Mouse (Mus musculus): ENCODE data around the gene Supt3.

The Supt3 gene

GRCm38 (mm10) chr17:45133501-45134400, 356.8 kb downstream of the Supt3 start:
- no peak for DNase-seq (ENCODE audit: low read depth)

- DNase-seq (ENCODE audit: low read depth) = no peak
These were observed 359.5 kb downstream of the Supt3 start for GRCm38 (mm10) chr17:45136491-45136890.

DNA sequence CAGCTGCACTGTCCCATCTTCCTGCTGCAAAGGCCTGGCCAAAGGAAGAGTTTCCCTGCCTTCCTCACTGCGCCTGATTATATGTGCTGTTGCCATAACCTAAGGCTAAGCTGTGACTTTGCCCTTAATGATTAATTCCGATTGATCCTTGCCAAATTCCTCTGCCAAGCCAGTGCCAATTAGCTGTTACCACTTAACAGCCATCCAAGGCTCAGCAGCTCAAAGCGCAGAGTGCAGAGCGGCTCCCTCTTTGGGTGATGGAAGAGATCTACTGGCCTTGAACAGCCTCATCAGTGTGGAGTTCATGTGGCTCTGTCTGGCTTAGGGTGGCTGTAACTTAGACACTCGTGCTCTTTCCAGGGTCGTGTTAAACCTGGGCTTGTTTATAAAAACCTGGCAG, 366.1 kb downstream of the Supt3 start:
- DNase-seq (ENCODE audit: low read depth) = peak; percentile 9

- no peak for DNase-seq (ENCODE audit: low read depth)
These were observed 367.7 kb downstream of the Supt3 start for GRCm38 (mm10) chr17:45144656-45145055.

DNA sequence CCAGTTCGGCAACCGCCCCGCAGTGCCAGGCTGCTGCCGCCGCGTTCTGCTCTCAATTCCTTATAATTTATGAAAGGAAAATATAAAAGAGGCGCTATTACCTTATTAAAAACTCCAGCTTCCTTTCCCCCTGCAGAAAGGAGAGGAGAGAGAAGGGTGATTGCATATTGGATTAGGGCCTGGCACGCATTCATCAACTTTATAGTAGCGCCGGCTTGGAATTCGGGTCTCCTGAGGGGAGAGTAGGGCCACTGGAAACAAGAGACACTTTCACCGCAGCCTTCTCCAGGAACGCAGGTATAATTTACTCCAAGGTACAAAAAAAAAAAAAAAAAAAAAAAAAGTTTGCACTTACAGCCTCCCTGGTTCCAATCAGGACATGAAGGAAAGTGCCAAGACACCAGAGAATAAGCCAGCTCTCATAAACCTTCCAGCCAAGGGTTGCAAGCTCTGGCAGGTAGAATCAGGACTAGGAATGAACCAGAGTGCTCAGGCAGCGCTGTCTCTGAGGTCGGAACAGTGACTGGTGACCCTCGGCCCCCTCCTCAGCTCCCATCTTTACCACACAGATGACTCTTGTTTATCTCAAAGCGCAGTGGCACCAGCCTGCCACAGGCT, 374.5 kb downstream of the Supt3 start:
- DNase-seq (ENCODE audit: low read depth) = no peak

DNA sequence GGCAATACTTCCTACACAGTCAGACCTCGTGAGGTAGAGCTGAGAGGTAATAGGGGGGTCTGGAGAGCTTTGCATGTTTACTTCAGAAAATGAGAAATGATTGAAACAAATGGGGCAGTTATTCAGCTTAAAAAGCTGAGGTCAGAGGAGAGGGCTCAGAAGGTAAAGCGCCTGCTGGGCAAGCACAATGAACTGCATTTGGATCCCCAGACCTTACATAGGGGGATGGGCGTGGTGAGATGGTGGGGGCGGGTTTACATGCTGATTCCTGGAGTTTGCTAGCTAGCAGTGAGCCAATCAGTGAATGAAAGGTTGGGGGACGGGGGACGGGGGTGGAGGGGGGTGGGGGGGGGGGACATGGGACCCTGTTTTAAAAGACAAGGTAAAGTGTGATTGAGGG, 376.8 kb downstream of the Supt3 start:
- no peak for DNase-seq (ENCODE audit: low read depth)

GRCm38 (mm10) chr17:45158171-45158691, 381.3 kb downstream of the Supt3 start:
- DNase-seq (ENCODE audit: low read depth) = no peak

DNA sequence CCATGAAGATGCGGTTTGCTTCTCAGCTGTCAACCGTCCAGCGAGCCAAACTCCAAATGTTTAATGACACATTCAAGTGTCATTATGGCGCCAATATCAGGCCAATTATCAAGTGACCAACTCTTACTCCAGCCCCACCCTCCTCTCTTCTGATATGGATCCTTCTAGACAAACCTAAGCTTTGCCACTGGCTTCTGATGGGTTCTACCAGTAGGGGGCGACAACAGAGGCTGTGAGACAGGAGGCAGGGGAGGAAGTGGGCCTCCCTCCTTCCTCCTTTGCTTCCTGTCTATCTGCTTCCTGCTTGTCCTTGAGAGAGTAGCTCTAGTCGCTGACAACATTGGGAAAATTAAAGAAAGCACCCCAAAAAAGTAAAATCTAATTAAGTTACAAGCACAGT, 383.7 kb downstream of the Supt3 start:
- peak; percentile 11 for DNase-seq (ENCODE audit: low read depth)

GRCm38 (mm10) chr17:45165741-45166140, 388.8 kb downstream of the Supt3 start:
- DNase-seq (ENCODE audit: low read depth) = peak; percentile 17
